Mouse (Mus musculus): ENCODE measurements at regions not wholly inside any gene's neighbourhood (a gene's known extent, or its start where the extent isn't known, plus 50 kb on each side); places are given as distances from the start of the nearest gene placed in this dataset.

DNA sequence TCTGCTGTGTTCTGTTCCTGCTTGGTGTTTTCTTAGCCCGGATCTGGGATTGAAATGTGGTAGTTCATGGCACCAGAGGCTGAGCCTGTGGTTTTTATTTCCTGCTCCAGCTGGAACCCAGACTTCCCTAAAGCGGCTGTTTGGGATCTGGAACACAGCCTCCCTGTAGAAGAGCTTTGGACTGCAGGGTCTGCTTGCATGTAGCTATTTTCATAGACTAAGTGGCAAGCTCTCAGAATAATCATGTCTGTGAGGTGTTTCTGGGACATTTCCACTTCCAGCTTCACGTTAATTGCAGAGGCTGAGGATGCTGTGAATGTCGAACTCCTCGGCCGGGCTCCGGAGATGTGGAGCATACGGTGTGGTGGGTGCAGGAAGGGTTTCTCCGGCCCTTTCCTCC lies 64.1 kb upstream of the Gm5148 start:
- no peak for DNase-seq (ENCODE audit: low spot score in 2 of 2)

DNA sequence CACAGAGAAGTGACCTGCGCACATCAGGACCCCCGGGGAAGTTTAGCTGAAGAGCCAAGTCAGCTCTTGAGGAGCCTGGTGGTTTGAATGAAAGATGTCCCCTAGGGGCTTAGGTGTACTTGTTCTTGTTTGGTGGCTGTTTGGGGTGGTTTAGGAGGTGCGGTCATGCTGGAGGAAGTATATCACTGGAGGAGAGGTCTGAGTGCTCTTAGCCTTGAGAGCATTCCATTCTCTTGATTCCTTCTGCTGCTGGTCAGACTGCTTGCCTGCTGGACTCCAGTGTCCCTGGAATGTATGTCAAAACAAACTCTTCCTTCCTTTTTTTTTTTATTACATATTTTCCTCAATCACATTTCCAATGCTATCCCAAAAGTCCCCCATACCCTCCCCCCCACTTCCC lies 62.5 kb upstream of the Gm5148 start:
- DNase-seq (ENCODE audit: low spot score in 2 of 2), result no peak

GRCm38 (mm10) chr3:37781086-37781485 lies 56.8 kb upstream of the Gm5148 start:
- DNase-seq (ENCODE audit: low spot score in 2 of 2), result no peak

DNA sequence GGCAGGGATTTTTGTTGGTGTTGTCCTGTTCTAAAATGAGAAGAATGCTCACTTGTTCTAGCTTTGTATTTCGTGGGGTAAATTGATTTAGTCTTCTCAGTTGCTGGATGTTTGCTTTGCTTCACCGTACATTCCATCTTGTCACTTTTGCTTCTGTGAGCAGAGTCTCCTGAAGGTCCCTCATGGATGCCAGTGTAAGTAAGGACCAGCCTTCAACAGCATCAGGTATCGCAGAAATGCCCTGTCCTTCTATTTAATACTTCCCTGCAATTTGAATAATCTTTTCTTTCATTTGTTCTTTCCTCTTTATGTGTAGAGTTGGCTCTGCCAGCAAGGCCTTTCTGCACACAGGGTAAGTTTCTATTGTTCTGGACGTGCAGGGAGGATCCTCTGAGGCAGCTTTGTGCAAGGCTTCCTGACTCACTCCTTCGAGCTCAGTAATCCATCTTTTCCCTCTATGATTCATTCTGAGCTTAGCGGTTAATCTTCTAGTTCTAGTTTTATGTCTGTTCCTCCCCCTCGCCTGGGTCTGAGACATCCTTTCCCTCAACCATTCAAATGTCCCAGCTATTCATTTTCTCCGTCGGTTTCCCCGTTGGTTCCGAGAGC lies 55.7 kb upstream of the Gm5148 start:
- no peak for DNase-seq (ENCODE audit: low spot score in 2 of 2)

GRCm38 (mm10) chr3:37778386-37778785 lies 54.1 kb upstream of the Gm5148 start:
- no peak for DNase-seq (ENCODE audit: low spot score in 2 of 2)

DNA sequence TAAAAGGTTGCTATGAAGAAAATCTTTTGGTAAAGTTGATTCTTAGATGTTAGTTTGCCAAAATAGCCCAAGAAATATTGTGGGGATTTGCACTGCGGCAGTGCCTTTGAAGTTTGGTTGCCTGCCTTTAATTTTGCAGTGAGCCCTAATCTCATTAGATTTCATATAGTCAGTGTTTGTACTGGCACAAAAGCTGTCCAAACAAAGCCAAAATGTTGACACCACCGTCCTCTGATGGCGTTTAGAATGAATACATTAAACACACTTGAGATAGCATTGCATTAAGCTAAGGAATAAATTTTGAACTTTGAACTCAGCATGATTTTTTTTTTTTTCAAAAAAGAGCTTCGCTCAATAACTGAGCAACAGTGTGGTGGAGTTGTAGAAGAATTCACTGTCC lies 51.9 kb upstream of the Gm5148 start:
- DNase-seq (ENCODE audit: low spot score in 2 of 2), result no peak
